11 mouse cellular contexts compared by ENCODE assay signal in the genomic region with DNA sequence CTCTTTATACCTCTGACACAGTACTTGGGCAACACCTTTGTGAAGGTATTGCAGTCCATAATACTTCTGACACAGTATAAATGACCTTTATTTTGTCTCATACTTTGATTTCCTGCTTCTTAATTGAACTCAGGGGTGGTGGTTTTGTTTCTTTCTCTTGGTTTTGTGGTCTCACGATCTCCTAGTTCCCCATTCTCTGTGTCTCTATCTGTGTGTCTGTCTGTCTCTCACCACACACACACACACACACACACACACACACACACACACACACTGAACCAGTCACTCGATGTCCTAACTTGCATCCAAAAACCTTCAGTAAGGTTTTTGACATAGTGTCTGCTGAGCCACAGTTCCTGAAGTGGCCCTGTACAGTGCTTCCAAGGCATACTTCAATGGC.
"Had no signal": no experiment of that assay in that cellular context is flagged by ENCODE, and none has a peak within 500 bp of the region (broad histone marks: within the 10 kb centered on the region; RNA-seq: fewer than 3 reads in every experiment).

No protein-coding gene starts in this region.

- DNase-seq: kidney, adult 18-20 months; kidney, adult 9 months; kidney, postnatal 14 days; kidney, postnatal 4 days; liver, postnatal 0 days; lung, embryonic 14.5 days; midbrain, embryonic 14.5 days; retina, postnatal 1 day; thymus, postnatal 25 days had no signal

- ATAC-seq: intestine, embryonic 16.5 days; liver, postnatal 0 days; lung, postnatal 0 days had no signal
